Mouse (Mus musculus) kidney, postnatal 25 days (tissue): ENCODE results near the gene Plch1.
A peak's percentile ranks its signal among the peaks of the same experiment; 100 is the strongest.

Experiments used
- DNase-seq, 2 experiments: peaks; one replicate each; pipeline ENCODE4 v3.0.0; 2021; ENCODE audit warnings: mixed read lengths in 2 of 2

The Plch1 gene

DNA sequence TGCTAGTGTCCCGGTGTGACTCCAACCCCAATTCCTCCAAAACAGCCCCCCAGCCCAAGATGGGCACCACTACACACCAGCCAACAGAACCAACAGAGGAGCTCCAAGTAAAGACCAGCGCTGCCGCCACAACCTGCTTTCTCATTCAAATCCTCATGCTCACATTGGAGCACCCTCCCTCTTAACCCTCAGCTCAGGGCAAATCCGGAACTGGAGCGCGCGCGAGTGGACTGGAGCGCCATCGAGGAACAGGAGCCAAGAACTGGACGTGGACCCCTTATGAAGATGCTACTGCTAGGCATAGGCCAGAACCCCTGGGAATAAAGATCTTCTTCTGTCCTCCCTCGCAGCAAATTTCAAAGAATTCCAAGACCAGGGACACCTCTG, at the start of gene Plch1:
TSS of gene Plch1 (minus strand) at position 164 of the 387 bp plus-strand sequence.
- DNase-seq, result peak; percentile 63 to 81

DNA sequence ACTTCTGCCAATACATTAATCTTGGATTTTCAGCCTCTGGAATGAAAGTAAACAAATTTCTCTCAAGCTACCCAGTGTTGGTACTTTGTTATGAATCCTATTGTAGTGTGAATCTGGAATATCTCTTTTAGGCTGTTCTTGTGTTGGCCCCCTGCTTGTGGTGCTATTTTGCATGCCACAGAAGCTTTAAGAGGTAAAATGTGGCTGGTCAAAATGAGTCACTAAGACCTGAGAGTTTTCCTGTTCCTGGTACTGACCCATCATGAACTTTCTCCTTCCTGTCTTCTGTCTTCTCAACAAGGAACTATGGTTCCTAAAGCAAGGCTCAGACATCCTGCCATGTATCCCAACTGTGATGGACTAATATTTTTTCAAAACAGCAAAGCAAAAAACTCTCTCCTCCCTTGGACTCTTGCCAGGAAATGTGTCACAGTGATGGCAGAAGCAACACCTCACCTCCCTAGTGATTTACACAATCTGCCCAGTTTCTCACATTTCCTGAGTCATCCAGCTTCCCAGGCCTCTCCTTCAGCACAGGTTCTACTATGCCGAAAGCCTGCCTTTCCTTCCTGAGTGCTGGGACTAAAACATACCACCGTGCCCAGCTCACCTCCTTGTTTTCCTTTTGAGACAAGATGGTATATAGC, 42.1 kb upstream of the Plch1 start:
- no peak for DNase-seq

DNA sequence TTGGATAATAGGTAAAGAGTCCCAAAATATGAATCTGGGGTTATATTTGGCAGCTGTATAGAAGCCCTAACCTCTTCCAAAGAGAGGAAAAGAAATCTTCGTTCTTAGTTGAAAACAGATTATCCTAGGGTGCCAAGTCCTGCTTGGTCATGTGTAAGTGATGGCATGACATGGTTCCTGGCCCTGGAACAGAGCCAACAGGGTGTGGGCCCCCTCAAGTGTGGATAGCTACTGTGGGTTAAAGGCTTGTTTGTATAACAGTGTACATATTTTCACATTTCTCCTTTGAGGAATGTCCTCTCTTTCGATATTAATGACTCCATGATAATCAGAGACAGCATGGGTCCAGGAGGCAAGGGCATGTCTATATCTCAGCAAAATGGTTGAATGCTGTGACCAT, 39.7 kb upstream of the Plch1 start:
- DNase-seq, result peak; percentile 6 to 37

DNA sequence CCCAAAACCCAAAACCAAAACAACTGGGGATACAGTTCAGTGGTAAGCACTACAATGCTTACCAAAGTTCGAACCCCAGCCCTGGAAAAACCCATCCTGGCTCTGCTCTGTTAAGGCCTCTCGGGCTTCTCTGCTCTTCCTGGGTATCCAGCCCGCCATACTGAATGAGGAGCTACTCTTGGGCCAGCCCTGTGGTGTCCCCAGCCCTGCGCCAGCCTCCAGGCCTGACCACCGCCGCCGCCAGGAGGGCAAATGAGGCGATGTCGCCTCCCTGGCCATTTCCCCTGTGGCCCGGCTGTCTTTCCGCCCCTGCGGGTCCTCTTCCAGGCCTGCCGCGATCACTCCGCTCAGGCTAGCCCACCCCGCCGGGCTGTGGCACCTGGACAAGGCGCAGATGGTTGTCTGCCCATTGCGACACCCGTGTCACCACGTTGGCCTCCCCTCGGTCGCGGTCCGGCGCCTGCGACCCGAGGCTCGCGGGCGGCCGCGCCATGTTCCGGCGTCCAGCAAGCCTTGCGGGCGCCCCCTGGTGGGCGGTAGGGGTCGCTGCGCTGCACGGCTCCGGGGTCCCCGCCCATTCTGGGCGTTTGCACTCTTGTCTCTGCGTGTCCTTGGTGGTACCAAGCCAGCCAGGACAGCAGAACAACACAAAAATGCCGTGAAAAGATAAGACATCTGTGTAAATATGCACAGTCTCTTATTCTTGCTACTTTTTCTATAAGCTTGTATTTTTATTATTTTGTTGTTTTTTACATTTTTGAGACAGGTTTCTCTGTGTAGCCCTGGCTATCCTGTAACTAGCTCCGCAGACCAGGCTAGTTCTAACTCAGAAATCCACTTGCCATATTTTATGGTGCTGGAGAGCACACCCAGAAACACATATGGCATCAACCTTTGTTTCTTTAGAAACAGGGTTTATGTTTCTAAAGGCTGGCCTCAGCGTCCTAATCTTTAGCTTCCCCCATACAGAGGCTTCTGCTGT, 29.9 kb upstream of the Plch1 start, which contains the start of gene E130311K13Rik:
TSS of gene E130311K13Rik (minus strand) at position 595 of the 982 bp plus-strand sequence.
- peak; percentile 92 to 93 for DNase-seq

GRCm38 (mm10) chr3:63919634-63920033, 20.4 kb upstream of the Plch1 start:
- peak; percentile 41 to 54 for DNase-seq

DNA sequence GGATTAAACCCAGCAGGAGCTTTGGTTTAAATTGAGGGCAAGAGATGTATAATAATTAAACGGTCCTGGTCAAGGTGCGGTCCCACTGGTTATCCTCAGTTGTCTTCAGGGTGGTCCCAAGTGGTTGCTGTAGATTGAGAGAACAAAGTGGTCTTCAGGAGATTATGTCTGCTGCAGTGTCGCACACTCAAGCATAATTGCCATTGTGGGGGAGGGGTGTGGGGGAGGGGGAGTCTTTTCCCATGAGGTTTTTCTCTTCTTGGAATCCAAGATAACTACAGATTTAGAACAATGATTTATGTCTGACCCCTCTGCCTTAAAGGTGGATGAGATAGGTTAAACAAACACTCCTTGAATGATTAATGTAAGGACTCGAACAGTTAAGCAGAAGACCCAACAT, 11.0 kb upstream of the Plch1 start:
- DNase-seq, result no peak

DNA sequence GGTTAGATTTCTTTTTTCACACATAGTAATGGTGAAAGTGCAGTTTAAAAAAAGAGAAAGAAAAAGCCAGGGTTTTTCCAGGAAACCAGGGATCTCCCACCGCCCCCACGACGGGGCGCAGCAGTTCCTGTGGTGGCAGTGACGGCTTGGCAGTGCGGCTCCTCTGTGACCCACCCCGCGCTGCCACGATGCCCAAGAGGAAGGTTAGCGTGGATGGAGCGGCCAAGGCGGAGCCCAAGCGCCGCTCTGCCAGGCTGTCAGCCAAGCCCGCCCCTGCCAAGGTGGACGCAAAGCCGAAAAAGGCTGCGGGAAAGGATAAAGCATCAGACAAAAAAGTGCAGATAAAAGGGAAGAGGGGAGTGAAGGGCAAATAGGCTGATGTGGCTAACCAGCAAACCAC, 6.0 kb upstream of the Plch1 start:
- DNase-seq, result peak; percentile 44 to 58

- DNase-seq, result no peak
Observed at GRCm38 (mm10) chr3:63904157-63904556, 4.9 kb upstream of the Plch1 start.

DNA sequence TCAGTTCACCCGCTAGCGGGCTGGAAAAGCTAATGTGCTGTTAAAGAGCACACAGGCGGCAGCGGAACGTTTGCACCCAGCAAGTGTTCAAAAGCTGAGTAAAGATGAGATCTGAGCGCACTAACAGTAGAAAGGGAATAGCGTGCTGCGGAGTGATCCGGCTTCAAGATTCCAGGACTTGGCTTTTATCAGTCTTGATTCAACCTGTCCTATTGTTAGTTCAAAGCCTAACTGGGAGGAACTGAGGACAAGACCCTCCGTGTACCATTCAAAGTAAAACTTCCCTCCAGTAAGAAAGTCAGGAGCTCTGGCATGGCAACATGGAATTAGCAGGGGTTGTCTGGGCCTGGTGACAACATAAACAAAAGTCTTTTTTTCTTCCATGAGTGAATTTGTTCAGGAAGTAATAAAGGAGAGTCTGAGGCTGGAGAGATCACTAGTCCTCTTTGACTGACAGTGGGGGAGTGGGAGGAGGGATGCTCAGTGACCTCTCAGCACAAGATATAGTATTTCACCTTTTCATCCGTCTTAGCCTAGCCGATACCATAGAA, 824 bp upstream of the Plch1 start:
- DNase-seq, result peak in 1 of 2 experiments; percentile 6

DNA sequence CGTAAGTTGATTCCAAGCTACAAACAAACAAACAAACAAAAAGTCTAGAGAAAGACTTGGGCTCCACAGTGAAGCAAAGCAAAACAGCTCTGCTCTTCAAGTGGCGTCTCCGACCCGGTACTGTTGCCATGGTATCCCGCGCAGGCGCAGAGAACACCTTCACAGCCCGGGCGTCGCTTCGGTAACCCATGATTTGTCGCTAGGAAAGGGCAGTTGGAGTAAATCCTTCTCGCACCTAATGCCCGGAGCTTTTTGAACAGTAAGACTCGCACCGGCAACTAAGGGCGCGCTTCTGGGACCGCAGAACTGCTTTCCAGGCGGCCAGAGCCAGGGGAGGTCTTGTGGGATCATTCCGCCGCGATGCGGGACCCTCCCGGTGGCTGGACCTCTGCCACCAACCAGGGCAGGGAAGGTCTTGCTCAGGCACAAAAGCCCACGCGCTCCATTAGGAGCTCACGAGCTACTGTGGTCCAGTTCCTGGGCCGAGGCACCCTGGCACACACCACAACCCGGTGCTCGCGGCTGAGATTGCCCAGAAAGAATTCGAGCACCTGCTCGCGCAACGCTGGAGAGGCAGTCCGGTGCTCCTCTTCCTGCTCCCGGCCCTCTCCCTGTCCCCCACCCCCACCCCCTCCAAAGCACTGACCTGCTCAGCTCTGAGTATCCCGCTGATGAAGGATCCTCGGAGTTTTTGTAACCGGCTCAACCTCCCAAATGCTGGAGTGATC, 527 bp downstream of the Plch1 start:
- peak; percentile 91 to 94 for DNase-seq

GRCm38 (mm10) chr3:63897177-63897576, 2.1 kb downstream of the Plch1 start:
- DNase-seq, result no peak

DNA sequence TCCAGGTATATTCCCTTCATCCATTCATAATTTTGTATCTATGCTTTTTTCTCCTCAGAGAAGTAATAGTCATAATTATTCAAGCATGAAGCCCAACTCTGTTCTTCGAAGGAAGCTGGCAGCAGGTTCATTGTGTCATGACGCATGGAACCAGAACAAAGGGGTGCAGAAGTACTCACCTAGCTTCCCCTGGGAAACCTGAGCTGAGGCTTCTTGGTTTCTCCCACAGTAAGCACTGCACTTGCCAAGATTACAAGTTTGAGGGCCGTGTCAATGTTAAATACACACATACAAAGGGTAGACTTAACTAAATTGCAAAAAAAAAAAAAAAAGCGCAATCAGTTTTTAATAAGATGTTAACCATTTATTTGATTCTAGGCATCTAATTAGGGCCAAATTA, 3.0 kb downstream of the Plch1 start:
- no peak for DNase-seq

- DNase-seq, result no peak
Observed at GRCm38 (mm10) chr3:63895786-63896185, 3.5 kb downstream of the Plch1 start.

- peak; percentile 43 to 59 for DNase-seq
Observed at GRCm38 (mm10) chr3:63893677-63894076, 5.6 kb downstream of the Plch1 start.

DNA sequence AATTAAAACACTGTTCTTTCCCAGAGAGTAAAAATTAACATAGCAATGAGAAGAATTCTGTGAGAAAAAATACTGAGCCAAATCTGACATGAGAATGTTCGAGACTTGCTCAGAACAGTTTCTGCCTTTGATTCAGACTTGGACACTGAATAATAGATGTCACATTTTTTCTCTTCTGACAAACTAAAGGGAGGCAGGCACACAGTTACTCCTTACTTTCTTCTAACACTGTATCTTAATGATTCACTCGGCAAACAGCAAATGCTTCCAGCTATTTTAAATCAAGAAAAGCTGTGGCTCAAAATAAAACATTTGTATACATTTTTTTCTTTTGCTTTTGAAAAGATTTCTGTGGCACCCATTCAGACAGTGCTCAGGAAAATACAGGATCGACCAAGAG, 7.1 kb downstream of the Plch1 start:
- DNase-seq, result no peak

- DNase-seq, result no peak
Observed at GRCm38 (mm10) chr3:63881065-63881464, 18.2 kb downstream of the Plch1 start.

DNA sequence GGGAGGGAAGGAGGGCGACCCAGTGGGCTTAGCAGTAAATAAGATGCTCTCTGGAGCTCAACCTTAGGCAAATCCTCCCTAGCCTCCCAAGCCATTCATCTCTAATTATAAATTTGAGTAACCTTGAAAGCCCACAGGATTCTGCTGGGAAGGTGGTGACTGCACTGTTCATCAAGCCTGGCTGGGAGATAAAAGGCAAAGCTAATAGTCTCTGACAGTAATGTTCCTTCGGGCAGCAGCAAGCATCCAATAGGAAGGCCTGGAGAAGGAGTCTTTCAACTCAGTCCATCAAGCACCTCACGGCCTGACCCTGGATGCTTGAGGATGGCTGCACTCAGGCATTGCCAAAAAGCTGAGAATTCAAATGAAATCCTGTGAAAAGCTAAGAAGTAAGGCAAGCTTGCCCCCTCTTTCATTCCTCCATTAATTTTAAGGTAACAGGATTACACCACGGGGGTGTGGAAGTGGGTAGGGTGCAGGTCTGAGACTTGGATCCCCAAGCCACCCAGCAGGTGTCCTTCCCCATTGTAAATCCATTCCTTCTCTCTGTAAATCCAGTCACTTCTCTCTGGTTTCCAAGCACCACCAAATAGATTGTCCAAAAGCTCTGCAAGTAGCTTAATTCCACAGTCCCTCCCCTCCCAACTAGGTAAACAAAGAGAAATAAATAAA, 20.1 kb downstream of the Plch1 start:
- no peak for DNase-seq

- DNase-seq, result no peak
Observed at GRCm38 (mm10) chr3:63872818-63873217, 26.5 kb downstream of the Plch1 start.

- no peak for DNase-seq
Observed at GRCm38 (mm10) chr3:63871249-63871648, 28.0 kb downstream of the Plch1 start.

- DNase-seq, result peak in 1 of 2 experiments; percentile 73
Observed at GRCm38 (mm10) chr3:63868285-63868684, 31.0 kb downstream of the Plch1 start.

- no peak for DNase-seq
Observed at GRCm38 (mm10) chr3:63865069-63865468, 34.2 kb downstream of the Plch1 start.

DNA sequence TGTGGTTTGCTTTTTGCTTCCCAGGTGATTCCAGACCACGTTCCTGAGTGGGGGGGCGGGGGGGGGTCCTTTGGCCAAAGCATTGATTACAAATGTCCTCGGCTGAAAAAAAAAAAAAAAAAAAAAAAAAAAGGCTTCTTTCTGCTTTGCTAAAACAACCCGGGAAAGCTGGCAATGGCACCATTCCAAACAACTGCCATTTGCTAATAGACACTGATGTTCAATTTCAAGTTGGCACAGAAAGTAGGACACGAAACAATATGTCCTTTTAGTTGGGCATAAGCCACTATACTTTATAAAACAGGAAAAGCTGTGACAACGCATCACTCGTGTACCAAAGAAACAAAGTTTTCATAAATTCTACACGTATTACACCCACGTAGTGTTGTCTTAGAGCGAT, 36.6 kb downstream of the Plch1 start:
- DNase-seq, result no peak
